Mouse (Mus musculus): Measurements from ENCODE around the gene Trip10. TPM values are rescaled to one million over a fixed set of nuclear protein-coding genes. Genes with fewer than 3 reads are reported as not detected.

The Trip10 gene
- polyA plus RNA-seq, 1 experiment from 2014 or later = 36.5 TPM

DNA sequence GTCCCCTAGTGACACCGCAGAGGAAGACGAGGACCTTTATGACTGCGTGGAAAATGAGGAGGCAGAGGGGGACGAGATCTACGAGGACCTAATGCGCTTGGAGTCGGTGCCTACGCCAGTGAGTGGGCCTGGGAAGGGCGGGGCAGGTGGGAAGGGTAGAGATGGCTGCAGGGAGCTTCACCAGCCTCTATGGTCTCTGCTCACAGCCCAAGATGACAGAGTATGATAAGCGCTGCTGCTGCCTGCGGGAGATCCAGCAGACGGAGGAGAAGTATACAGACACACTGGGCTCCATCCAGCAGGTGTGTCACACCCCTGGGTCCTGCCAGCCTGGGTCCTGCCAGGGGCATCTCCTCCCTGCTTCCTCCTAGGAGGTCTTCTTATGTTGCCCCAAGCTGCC, 47.8 kb downstream of the Trip10 start:
- Histone ChIP-seq H3K27me3 (no peaks in the 10 kb centered on the region), H3K9ac (replicated peaks) (no peak overlapping the region), H3K9me3 (no peaks in the 10 kb centered on the region), H3K27ac (no peak overlapping the region), H3K4me2 (no peak overlapping the region), H3K4me1 (replicated peaks) (no peaks in the 10 kb centered on the region), H3K4me3 (replicated peaks) (no peak overlapping the region), H3K36me3 (no peaks in the 10 kb centered on the region)
- no peak for ATAC-seq (ENCODE audit: insufficient number of reproducible peaks, insufficient read depth, low FRiP score, low TSS enrichment, low read depth)
- 85% methylated on average over 12 of the region's 12 CpGs for WGBS

DNA sequence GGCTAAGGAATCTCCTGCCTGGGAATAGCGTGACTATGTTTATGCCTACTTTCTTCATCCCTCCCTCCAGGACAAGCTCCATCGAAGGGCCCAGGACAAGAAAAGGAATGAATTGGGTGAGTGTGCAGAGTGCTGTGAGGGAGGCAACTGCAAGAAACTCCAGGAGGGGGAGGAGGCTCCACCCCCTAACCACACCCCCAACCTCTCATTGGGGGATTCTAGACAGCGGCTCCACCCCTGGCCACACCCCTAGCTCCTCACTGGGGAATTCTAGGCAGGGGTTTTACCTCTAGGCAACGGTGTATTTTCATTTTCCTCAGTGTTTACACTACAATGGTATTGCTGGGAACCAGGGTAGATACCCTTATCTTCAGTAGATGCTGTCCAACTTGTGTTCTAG, 56.3 kb downstream of the Trip10 start:
- no peak overlapping the region for H3K27ac ChIP-seq
- peak; percentile 44; the same call in 1 of the 2 replicates for ATAC-seq (ENCODE audit: insufficient number of reproducible peaks, insufficient read depth, low FRiP score, low TSS enrichment, low read depth)
- H3K4me3 ChIP-seq (replicated peaks) = no peak overlapping the region
- WGBS = 49% methylated on average over 4 of the region's 4 CpGs
- no peaks in the 10 kb centered on the region for H3K4me1 ChIP-seq (replicated peaks)
- no peaks in the 10 kb centered on the region for H3K27me3 ChIP-seq
- H3K9me3 ChIP-seq = no peaks in the 10 kb centered on the region
- no peaks in the 10 kb centered on the region for H3K36me3 ChIP-seq
- H3K9ac ChIP-seq (replicated peaks) = no peak overlapping the region
- no peak overlapping the region for H3K4me2 ChIP-seq

DNA sequence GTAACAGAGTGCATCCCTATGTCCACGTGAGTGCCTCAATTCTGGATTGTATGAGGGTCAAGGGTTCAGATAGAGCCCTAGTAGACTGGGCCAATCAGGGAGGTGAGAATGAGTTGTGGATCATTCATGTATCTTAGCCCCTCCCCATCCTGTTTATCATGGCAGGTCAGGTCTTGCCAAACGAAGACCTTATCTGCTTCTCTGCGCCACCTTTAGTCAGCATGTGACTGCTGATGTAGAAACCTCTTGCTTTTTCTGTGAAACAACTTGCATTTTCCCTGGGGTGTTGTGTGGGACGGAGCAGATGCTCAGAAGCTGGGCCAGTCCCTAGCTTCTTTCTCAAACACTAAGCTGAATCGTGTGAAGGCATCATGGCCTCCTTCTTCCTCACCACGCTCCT, 57.8 kb downstream of the Trip10 start:
- Histone ChIP-seq H3K4me1 (replicated peaks) (no peaks in the 10 kb centered on the region), H3K9me3 (no peaks in the 10 kb centered on the region), H3K4me3 (replicated peaks) (no peak overlapping the region), H3K36me3 (no peaks in the 10 kb centered on the region), H3K4me2 (no peak overlapping the region), H3K27me3 (no peaks in the 10 kb centered on the region), H3K9ac (replicated peaks) (no peak overlapping the region), H3K27ac (no peak overlapping the region)
- no peak for ATAC-seq (ENCODE audit: insufficient number of reproducible peaks, insufficient read depth, low FRiP score, low TSS enrichment, low read depth)
- WGBS = 80% methylated on average over 6 of the region's 6 CpGs

DNA sequence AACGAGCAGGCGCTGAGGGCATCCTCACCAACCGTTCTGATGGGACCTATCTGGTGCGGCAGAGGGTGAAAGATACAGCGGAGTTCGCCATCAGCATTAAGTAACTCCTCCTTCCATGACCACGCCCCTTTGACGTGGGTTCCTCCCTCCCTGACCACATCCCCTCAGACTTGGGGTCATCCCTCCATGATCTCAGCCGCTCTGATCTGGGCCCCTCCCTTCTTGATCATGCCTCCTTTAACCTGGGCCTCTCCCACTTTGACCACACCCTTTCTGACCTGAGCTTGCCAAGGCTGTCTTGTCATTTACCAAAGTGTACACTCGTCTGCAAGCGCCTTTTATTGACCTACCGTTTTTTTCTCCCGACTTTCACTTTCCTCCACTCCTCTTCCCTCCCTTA, 62.5 kb downstream of the Trip10 start:
- H3K4me2 ChIP-seq = no peak overlapping the region
- H3K27me3 ChIP-seq = no peaks in the 10 kb centered on the region
- H3K36me3 ChIP-seq = no peaks in the 10 kb centered on the region
- no peaks in the 10 kb centered on the region for H3K4me1 ChIP-seq (replicated peaks)
- H3K4me3 ChIP-seq (replicated peaks) = no peak overlapping the region
- H3K9me3 ChIP-seq = no peaks in the 10 kb centered on the region
- H3K27ac ChIP-seq = no peak overlapping the region
- 33% methylated on average over 13 of the region's 13 CpGs for WGBS
- ATAC-seq (ENCODE audit: insufficient number of reproducible peaks, insufficient read depth, low FRiP score, low TSS enrichment, low read depth) = no peak
- H3K9ac ChIP-seq (replicated peaks) = no peak overlapping the region

Small RNA genes lying within 50 kb of the gene (microRNA-seq; reads per million reads assigned to microRNA genes)
- not detected for gene Mir6978

Other genes starting within 250 kb of the Trip10 start
- gene Pspn, start 249.4 kb upstream of the Trip10 start, polyA plus RNA-seq (2016; fragmentation: Nextera tagmentation; extraction: Ambion mirVana) = not detected in 2 replicates
- 61.5 and 68.2 TPM in 2 replicates for gene Gtf2f1, start 238.2 kb upstream of the Trip10 start, polyA plus RNA-seq (2016; fragmentation: Nextera tagmentation; extraction: Ambion mirVana)
- 0.24 TPM in 1 of 2 replicates, not detected in the other for gene Gm17949, start 238.0 kb upstream of the Trip10 start, polyA plus RNA-seq (2016; fragmentation: Nextera tagmentation; extraction: Ambion mirVana)
- gene Khsrp, start 217.9 kb upstream of the Trip10 start, polyA plus RNA-seq (2016; fragmentation: Nextera tagmentation; extraction: Ambion mirVana) = 60.2 and 64.7 TPM in 2 replicates
- 0.17 and 0.23 TPM in 2 replicates for gene Slc25a41, start 207.8 kb upstream of the Trip10 start, polyA plus RNA-seq (2016; fragmentation: Nextera tagmentation; extraction: Ambion mirVana)
- gene Crb3, start 190.3 kb upstream of the Trip10 start, polyA plus RNA-seq (2016; fragmentation: Nextera tagmentation; extraction: Ambion mirVana) = 1.2 and 2.4 TPM in 2 replicates
- gene Slc25a23, start 189.6 kb upstream of the Trip10 start, polyA plus RNA-seq (2016; fragmentation: Nextera tagmentation; extraction: Ambion mirVana) = 4.5 and 4.9 TPM in 2 replicates
- 0.99 and 1.2 TPM in 2 replicates for gene Dennd1c, start 170.9 kb upstream of the Trip10 start, polyA plus RNA-seq (2016; fragmentation: Nextera tagmentation; extraction: Ambion mirVana)
- 12.7 and 14.7 TPM in 2 replicates for gene Tubb4a, start 161.7 kb upstream of the Trip10 start, polyA plus RNA-seq (2016; fragmentation: Nextera tagmentation; extraction: Ambion mirVana)
- 10.2 and 11.3 TPM in 2 replicates for gene Tnfsf9, start 144.1 kb upstream of the Trip10 start, polyA plus RNA-seq (2016; fragmentation: Nextera tagmentation; extraction: Ambion mirVana)
- not detected in 2 replicates for gene Cd70, start 99.7 kb upstream of the Trip10 start, polyA plus RNA-seq (2016; fragmentation: Nextera tagmentation; extraction: Ambion mirVana)
- gene Tnfsf14, start 55.3 kb upstream of the Trip10 start, polyA plus RNA-seq (2016; fragmentation: Nextera tagmentation; extraction: Ambion mirVana) = 0.18 and 0.33 TPM in 2 replicates
- 0.08 and 1.00 TPM in 2 replicates for gene C3, start 21.3 kb upstream of the Trip10 start, polyA plus RNA-seq (2016; fragmentation: Nextera tagmentation; extraction: Ambion mirVana)
- 30.0 and 31.1 TPM in 2 replicates for gene Gpr108, start 1.0 kb upstream of the Trip10 start, polyA plus RNA-seq (2016; fragmentation: Nextera tagmentation; extraction: Ambion mirVana)
- gene Vav1, start 29.6 kb downstream of the Trip10 start, polyA plus RNA-seq (2016; fragmentation: Nextera tagmentation; extraction: Ambion mirVana) = 1.8 and 1.9 TPM in 2 replicates
- 3.4 and 4.0 TPM in 2 replicates for gene Adgre1, start 109.2 kb downstream of the Trip10 start, polyA plus RNA-seq (2016; fragmentation: Nextera tagmentation; extraction: Ambion mirVana)

Data from limb, embryonic 12.5 days (tissue).